Mouse (Mus musculus) heart, embryonic 14.5 days (tissue): ENCODE results near the gene 2610507B11Rik. TPM values are rescaled to one million over a fixed set of nuclear protein-coding genes. Genes with fewer than 3 reads are reported as not detected.

Source experiments
- ATAC-seq: fragments of 200-750 bp; cut with Nextera tagmentation; 2 replicates; pipeline ENCODE4 v1.8.0; 2017; ENCODE audit warnings: low read depth, moderate TSS enrichment; ENCODE audit not compliant: insufficient number of reproducible peaks, insufficient read depth, low FRiP score
- H3K27ac ChIP-seq, 2 experiments: fragments of 200-500 bp in 1 of 2; fragments of 300-500 bp in 1 of 2; sonication (generic) in 1 of 2; replicated peaks in 1 of 2; 2 replicates each; pipeline ENCODE4 v1.5.1; 2012 to 2014; ENCODE audit warnings: low read depth in 2 of 2, low read length in 2 of 2, control low read depth in 1 of 2, mild to moderate bottlenecking in 1 of 2, mixed read lengths in 1 of 2; ENCODE audit not compliant: control insufficient read depth in 1 of 2, insufficient read depth in 1 of 2
- H3K27me3 ChIP-seq: fragments of 300-500 bp; sonication (generic); 2 replicates; pipeline ENCODE4 v1.6.1; 2014; ENCODE audit warnings: mild to moderate bottlenecking, low read length, control low read depth; ENCODE audit not compliant: control insufficient read depth, insufficient read depth
- H3K36me3 ChIP-seq: fragments of 300-500 bp; sonication (generic); 2 replicates; pipeline ENCODE4 v1.6.1; 2014; ENCODE audit warnings: mild to moderate bottlenecking, control low read depth, low read length, mixed read lengths; ENCODE audit not compliant: control insufficient read depth, insufficient read depth
- H3K4me1 ChIP-seq, 2 experiments: fragments of 200-500 bp in 1 of 2; fragments of 300-500 bp in 1 of 2; sonication (generic) in 1 of 2; 2 replicates each; pipeline ENCODE4 v1.6.1; 2012 to 2014; ENCODE audit warnings: low read length in 2 of 2, control low read depth in 1 of 2, mixed read lengths in 1 of 2; ENCODE audit not compliant: control insufficient read depth in 2 of 2, insufficient read depth in 2 of 2
- H3K4me2 ChIP-seq: fragments of 300-500 bp; sonication (generic); 2 replicates; pipeline ENCODE4 v1.6.1; 2014; ENCODE audit warnings: mild to moderate bottlenecking, low read length
- H3K4me3 ChIP-seq, 2 experiments: fragments of 200-500 bp in 1 of 2; fragments of 300-500 bp in 1 of 2; sonication (generic) in 1 of 2; 2 replicates each; pipeline ENCODE4 v1.5.1; 2012 to 2014; ENCODE audit warnings: low read length in 2 of 2, mild to moderate bottlenecking in 2 of 2, control low read depth in 1 of 2, low read depth in 1 of 2, moderate library complexity in 1 of 2; ENCODE audit not compliant: control insufficient read depth in 1 of 2, insufficient read depth in 1 of 2
- H3K9ac ChIP-seq: fragments of 300-500 bp; sonication (generic); 2 replicates; pipeline ENCODE4 v1.6.1; 2014; ENCODE audit warnings: mild to moderate bottlenecking, low read length
- H3K9me3 ChIP-seq: fragments of 300-500 bp; sonication (generic); 2 replicates; pipeline ENCODE4 v1.6.1; 2016; ENCODE audit warnings: low read length, control low read depth; ENCODE audit not compliant: control insufficient read depth
- WGBS: fragments of 180-500 bp; shearing (Covaris S2); extraction: QIAGEN DNeasy Blood & Tissue Kit; methylation state at CpG from one replicate; pipeline ENCODE4 v1.1.7; 2014; 5-methylcytosine and 5-hydroxymethylcytosine counted together
- polyA plus RNA-seq: library from polyadenylated mRNA; unstranded; fragments of >200 nt; fragmentation: Nextera tagmentation; extraction: Ambion mirVana; gene quantifications from 2 replicates; pipeline ENCODE4 v1.2.1, GENCODE M21; 2014

The 2610507B11Rik gene
- polyA plus RNA-seq, 1 experiment from 2014 or later, result 71.3 TPM

DNA sequence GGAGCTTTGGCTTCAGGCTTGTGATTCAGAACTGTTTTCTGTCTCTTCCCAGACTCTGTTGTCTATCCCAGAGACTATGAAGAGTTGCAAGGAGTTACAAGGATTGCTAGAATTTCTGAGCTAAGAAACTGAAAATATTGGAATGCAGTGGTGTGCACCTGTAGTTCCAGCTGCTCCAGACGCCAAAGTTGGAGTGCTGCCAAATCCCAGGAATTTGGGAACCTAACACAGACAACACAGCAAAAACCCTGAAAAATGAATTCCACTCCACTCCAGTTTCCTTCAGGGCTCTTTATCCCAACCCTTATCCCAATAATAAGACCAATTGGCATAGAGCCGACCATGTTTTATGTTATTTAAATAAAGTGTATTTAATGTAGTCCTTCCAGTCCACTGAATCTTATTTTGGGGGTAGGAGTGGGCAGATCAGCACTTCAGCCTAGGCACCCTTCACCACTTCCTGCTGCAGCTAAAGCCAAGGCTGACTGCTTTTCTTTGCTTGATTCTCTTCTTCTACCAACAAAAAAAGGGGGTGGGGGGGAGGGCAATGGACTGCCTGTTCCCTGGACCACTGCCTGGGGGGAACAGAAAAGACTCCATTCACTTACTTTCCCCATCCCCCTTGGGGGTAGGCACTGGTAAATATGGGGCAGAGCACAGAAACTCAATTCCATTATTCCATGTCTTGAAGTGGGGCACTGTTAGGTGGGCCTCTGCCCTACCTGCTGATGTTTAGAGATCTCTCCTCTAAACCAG is 60.7 kb downstream of the 2610507B11Rik start:
- H3K27ac ChIP-seq, result peak overlapping the region; percentile 46 to 57; a peak in 2 of 4 replicates
- no peaks in the 10 kb centered on the region for H3K27me3 ChIP-seq
- peaks cover 49% of the 10 kb centered on the region for H3K36me3 ChIP-seq
- WGBS, result 52% methylated on average over 2 of the region's 2 CpGs
- ATAC-seq, result no peak; the same call in 1 of the 2 replicates
- peak overlapping the region in 1 of 2 experiments; percentile 13; a peak in 1 of 4 replicates for H3K4me3 ChIP-seq
- no peaks in the 10 kb centered on the region for H3K9me3 ChIP-seq
- no peak overlapping the region for H3K9ac ChIP-seq
- H3K4me1 ChIP-seq, result peaks cover 8 to 12% of the 10 kb centered on the region in 2 experiments; a peak in 3 of 4 replicates
- peak overlapping the region; percentile 49 for H3K4me2 ChIP-seq

DNA sequence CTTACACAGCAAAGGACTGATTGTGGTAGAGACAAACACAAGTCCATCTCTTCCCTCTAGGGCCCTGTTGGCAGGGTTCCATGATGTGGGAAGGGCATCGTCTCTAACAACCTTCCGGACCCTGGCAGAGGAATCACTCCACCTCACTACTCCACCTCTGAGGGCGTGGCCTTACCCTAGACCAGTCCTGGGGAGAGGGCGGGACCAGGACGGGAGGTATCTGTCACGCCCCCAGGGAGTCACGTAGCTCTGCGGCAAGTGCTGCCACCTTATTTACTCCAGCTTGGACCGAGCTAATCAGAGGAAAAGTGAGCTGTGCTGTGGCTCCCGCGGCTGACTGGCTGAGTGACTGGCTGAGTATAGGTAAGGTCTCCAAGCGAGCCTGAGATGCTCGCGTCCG is 61.3 kb downstream of the 2610507B11Rik start, which contains the start of gene Aldoc:
Aldoc (plus strand) TSS at position 109 of the 400 bp plus-strand sequence.
- Histone ChIP-seq H3K27ac (peak within 1 kb of the TSS; percentile 46 to 57; a peak in 2 of 4 replicates), H3K36me3 (peaks cover 43% of the 10 kb centered on the region), H3K9ac (peak within 1 kb of the TSS; percentile 4; the same call in 1 of the 2 replicates), H3K27me3 (no peaks in the 10 kb centered on the region), H3K9me3 (no peaks in the 10 kb centered on the region), H3K4me3 (peak within 1 kb of the TSS; percentile 13 to 29), H3K4me2 (peak within 1 kb of the TSS; percentile 49), H3K4me1 (peaks cover 8 to 12% of the 10 kb centered on the region in 2 experiments; a peak in 3 of 4 replicates)
- peak; percentile 91 for ATAC-seq
- WGBS, result 5% methylated on average over 15 of the region's 15 CpGs

DNA sequence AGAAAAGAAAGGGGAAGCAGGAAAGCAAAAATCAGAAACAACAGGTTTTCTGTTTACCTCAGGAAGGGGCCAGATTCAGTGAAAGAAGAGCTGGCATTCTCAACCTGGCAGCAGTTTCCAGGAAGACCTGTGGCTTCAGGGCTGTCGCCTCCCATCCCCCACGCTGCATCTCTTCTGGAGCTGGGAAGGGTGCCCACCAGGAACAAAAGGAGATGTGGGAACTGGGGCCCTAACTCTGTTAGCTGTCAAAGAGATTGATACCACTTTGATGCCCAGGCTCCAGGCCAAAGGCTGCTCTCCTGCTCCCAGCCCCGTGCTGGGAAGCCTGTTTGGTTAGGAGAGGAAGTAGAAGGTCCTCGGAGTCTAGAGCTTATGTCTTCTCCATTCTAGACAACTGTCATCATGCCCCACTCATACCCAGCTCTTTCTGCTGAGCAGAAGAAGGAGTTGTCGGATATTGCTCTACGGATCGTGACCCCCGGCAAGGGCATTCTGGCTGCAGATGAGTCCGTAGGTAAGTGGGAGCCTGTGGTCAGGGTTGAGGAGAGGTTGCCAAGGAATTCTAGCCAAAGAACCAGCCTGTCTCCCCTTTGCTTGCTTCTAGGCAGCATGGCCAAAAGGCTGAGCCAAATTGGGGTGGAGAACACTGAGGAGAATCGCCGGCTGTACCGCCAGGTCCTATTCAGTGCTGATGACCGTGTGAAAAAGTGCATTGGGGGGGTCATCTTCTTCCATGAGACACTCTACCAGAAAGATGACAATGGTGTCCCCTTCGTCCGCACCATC is 62.6 kb downstream of the 2610507B11Rik start:
- Histone ChIP-seq H3K4me2 (peak overlapping the region; percentile 49; the same call in 1 of the 2 replicates), H3K4me1 (peaks cover 8 to 16% of the 10 kb centered on the region in 2 experiments; a peak in 3 of 4 replicates)
- no peak for ATAC-seq

DNA sequence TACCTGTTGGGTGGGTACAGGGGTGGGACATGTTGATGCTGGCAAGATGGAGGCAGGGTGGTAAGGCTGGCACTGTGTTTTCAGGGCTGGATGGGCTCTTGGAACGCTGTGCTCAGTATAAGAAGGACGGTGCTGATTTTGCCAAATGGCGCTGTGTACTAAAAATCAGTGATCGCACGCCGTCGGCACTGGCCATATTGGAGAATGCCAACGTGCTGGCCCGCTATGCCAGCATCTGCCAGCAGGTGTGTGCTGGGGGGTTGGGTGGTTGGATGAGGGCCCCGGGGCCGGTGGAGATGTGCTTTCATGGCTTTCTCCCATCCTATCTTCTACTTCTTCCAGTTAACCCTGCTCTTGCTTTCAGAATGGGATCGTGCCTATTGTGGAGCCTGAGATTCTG is 63.4 kb downstream of the 2610507B11Rik start:
- no peak overlapping the region for H3K4me2 ChIP-seq
- no peaks in the 10 kb centered on the region for H3K9me3 ChIP-seq
- 95% methylated on average over 12 of the region's 12 CpGs for WGBS
- H3K36me3 ChIP-seq, result peaks cover 22% of the 10 kb centered on the region
- no peak for ATAC-seq
- H3K4me3 ChIP-seq, result no peak overlapping the region
- peaks cover 8 to 18% of the 10 kb centered on the region in 2 experiments; a peak in 3 of 4 replicates for H3K4me1 ChIP-seq
- H3K9ac ChIP-seq, result no peak overlapping the region
- no peak overlapping the region for H3K27ac ChIP-seq
- no peaks in the 10 kb centered on the region for H3K27me3 ChIP-seq

More for the DNA sequence above, 62.6 kb downstream of the 2610507B11Rik start:
- Histone ChIP-seq H3K36me3 (peaks cover 30% of the 10 kb centered on the region), H3K9ac (no peak overlapping the region), H3K4me3 (no peak overlapping the region), H3K27me3 (no peaks in the 10 kb centered on the region), H3K9me3 (no peaks in the 10 kb centered on the region), H3K27ac (no peak overlapping the region)
- WGBS, result 80% methylated on average over 15 of the region's 15 CpGs

DNA sequence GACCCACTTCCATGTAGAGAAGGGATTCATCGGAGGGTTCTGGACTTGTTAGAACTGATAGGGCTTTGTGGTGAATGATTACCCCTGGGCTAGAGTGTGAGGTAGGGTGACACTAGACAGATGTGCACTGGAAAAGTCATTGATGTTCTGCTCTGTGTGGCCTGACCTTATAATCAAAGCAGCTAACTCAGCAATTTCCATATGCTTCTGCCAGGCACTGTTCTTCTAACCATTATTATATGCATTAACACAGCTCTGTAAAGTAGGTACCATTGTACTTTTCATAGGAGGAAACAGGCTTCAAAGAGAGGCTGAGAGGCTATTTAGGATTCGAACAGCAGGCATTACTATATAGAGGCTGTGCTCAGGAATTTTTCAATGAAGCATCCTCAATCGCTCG is 65.7 kb downstream of the 2610507B11Rik start:
- no peak overlapping the region for H3K9ac ChIP-seq
- peaks cover 8 to 18% of the 10 kb centered on the region in 2 experiments; a peak in 3 of 4 replicates for H3K4me1 ChIP-seq
- no peaks in the 10 kb centered on the region; the same call in 1 of the 2 replicates for H3K36me3 ChIP-seq
- H3K27me3 ChIP-seq, result no peaks in the 10 kb centered on the region
- 85% methylated on average over 4 of the region's 4 CpGs for WGBS
- no peak overlapping the region for H3K4me2 ChIP-seq
- no peaks in the 10 kb centered on the region for H3K9me3 ChIP-seq
- H3K27ac ChIP-seq, result no peak overlapping the region
- no peak overlapping the region for H3K4me3 ChIP-seq
- no peak for ATAC-seq

DNA sequence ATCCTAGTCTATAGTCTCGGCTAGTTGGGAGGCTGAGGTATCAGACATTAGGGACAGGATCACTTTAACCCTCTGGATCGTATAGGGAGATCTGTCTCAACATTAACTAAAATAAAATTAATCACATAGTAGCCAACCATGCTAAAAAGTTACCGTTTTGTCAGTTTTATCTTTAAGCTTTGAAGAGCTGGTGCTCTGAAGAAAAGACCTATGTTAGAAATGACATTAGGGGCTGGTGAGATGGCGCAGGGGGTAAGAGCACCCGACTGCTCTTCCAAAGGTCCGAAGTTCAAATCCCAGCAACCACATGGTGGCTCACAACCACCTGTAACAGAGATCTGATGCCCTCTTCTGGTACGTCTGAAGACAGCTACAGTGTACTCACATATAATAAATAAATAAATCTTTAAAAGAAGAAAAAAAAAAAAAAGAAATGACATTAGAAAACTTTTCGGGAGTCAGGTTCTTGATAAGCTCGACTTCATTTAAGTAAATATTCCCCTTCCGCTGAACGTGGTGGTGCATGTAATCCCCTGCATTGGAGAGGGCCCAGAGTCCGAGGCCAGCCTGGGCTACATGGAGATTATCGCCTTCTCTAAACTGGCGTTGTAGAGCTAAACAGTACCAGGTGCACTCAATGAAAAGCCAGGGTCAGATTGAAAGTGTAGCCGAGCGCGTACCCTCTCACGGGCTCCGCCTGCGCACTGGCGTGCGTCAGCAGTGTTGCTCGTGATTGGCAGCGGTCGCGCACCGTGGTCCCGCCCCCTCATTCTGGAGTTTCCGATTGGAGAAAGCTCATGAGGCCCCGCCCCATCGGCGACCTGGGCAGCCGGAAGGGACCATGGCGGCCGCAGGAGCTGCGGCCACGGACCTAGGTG is 66.3 kb downstream of the 2610507B11Rik start, which contains the start of gene Pigs:
Pigs (plus strand) TSS at position 782 of the 878 bp plus-strand sequence.
- 9% methylated on average over 37 of the region's 37 CpGs for WGBS
- Histone ChIP-seq H3K36me3 (peaks cover 2% of the 10 kb centered on the region), H3K4me3 (peak within 1 kb of the TSS; percentile 88 to 94), H3K9ac (peak within 1 kb of the TSS; percentile 92), H3K4me1 (peaks cover 6 to 13% of the 10 kb centered on the region in 2 experiments; a peak in 3 of 4 replicates), H3K4me2 (peak within 1 kb of the TSS; percentile 97), H3K27ac (peak within 1 kb of the TSS in 1 of 2 experiments; percentile 34; a peak in 1 of 4 replicates), H3K27me3 (no peaks in the 10 kb centered on the region), H3K9me3 (no peaks in the 10 kb centered on the region)
- peak; percentile 95 for ATAC-seq
